Mouse (Mus musculus) bone marrow, adult 2 months (tissue): ENCODE measurements around the gene Malsu1.

Experiments used
- CTCF ChIP-seq: fragments of 200-500 bp; IDR thresholded peaks from 2 replicates; pipeline ENCODE4 v1.5.1; 2011; ENCODE audit warnings: low read length, control low read depth; ENCODE audit not compliant: control insufficient read depth, insufficient read depth
- POLR2A ChIP-seq: fragments of 200-500 bp; IDR thresholded peaks from 2 replicates; pipeline ENCODE4 v1.6.1; 2011; ENCODE audit warnings: low read depth, mild to moderate bottlenecking, control low read depth, low read length, borderline replicate concordance; ENCODE audit not compliant: control insufficient read depth

DNA sequence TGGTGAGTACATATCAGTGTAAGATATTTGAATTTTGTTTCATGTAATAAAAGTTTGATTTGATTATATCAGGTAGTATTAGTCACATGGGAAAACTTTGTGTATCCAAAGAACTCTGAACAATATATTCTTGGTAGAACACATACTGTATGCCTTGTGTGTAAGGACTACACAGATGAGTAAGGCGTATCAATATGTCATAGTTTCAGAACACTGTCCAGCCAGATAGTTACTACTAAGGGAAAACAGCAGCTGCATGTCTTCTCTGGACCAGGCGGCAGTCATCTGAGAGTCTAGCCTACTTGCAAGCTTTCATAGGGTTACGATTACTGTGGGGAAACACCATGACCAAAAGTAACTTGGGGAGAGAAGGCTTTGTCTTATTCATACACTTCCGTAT lies 9.4 kb downstream of the Malsu1 start:
- TF ChIP-seq POLR2A: no peak
- no peak for TF ChIP-seq CTCF
